Mouse (Mus musculus) v-Abl transformed pro-B cells (cell line): Measurements from ENCODE around the gene Psmc3.

Experiments used
- in situ Hi-C, 2 experiments: fragments of 400-800 bp; cut with MboI; formaldehyde crosslinking; loops; one replicate each; pipeline ENCODE4 v1.15.1; 2025; ENCODE audit not compliant: unreplicated experiment in 2 of 2

The Psmc3 gene

DNA sequence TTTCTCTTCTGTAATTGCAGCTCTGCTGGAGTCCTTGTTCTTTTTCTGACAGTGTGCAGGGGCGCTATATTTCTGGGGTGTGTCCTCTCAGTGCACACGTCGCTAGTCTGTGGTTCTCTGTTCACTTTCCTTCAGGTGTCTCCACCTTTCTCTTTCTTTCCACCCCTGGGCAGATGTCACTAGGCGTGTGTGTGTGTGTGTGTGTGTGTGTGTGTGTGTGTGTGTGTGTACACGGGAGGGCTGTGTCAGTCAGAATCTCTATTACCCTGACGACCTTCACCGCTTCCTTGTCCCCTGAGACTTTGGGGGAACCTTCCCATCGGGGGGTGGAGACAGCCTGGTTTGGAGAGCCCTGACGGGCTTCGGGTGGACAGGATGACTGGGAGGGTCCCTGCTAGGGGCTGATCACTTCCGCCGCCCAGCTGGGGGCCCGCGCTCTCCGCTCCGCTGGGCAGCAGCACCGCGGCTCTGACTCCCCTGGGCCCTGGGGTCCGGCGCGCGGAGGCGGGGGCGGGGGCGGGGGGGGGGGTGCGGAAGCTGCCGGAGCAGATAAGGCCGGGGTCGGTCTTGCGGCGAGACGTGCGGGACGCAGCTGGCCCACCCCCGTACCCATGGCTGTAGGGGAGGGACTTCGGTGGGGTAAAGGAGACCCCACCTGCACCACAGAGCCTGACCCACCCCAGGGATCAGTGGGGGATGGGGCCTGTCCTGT lies 24.7 kb downstream of the Psmc3 start:
- in situ Hi-C loops, result no loop called here

DNA sequence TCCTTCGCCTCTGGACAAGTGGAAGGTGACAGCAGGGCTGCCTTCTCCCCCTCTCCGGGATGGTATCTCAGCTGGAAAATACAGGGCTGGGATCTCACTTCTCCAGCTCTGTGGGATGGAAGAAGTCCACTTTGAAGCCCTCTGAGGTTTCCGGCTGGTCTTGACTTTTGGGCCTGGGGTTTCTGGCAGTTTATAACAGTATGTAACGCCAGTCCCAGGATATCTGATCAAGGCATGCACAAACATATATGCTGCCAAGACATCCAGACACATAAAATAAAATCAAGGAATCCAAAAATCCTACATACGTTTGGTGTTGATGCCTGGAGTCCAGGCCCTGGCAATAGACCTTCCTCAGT lies 25.2 kb downstream of the Psmc3 start:
- in situ Hi-C loops, result no loop called here

DNA sequence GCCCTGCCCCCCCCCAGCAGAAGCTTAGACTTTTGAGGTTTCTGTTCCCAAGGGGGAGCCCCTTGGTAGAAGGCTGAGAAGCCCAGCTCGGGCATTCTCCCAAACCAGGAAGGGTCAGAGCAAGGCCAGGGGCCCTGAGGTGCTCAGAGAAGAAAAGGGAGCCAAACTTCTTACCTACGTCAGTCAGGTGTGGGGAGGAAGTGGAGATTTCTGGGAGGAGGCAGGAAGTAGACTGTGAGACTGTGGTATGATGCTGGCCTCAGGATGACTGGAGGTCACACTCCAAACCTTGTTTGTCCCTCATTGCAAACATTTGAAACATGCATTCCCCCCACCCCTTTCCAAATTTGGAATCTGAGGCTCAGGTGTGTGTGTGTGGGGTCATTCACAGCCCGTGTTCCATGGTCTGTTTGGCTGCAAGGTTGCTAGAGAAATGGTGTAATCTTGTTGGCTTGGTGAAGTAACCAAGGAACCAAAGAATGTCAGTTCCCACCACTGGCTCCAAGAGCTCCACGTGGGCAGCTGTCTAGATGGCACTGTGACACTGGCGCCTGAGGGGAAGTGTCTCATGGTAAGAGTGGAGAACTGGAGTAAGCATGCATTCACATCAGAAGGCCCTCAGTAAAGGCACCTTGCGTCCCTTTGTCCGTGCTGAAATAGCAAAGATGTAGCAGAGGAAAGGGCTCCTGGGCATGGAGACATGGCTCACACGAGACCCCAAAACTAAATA lies 27.1 kb downstream of the Psmc3 start:
- in situ Hi-C loops, result no loop called here

DNA sequence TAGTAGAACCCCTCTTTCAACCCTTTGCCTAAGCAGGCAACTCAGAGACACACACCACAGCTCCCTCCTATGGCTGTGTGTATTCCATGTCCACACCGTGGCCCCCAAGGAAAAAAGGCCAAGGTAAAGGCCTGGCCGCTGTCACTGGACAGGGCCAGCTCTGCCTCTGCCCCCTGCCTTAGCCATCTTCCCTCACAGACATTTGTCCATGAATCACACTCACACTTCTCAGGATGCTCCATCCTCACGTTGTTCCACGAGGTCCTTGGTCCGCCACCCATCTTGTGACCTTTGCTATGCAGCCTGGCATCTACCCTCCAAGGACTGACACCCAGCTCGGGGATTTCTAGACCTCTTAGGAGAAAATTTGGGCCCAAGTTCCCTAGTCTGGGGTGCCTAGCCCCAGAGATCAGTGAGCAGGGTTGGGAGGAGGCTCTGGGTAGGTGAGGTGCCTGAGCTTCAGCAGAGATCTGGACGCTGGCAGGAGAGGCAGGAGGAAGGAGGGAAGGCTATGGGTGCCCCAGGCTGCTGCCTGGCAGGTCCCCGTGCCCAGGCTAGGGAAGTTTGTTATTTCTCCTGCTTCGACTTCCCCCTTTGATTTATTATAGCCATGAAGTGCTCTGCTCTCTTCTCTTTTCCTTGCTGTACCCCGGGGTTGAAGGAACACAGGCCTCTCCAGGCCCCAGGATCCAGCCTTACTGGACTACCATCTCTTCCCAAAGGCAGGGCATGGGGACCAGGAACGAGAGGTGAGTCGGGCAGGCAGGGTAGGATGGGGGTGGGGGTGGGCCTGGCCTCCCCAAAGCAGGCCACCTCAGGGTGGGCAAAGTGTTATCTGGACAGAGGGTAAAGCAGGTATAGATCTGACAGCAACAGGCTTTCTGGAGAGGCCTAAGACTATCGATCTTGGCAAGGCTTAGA lies 28.2 kb downstream of the Psmc3 start, which contains the start of gene Spi1:
Gene Spi1, plus strand, starts transcription at position 616 of the 921 bp plus-strand sequence.
- in situ Hi-C loops, result no loop called here

DNA sequence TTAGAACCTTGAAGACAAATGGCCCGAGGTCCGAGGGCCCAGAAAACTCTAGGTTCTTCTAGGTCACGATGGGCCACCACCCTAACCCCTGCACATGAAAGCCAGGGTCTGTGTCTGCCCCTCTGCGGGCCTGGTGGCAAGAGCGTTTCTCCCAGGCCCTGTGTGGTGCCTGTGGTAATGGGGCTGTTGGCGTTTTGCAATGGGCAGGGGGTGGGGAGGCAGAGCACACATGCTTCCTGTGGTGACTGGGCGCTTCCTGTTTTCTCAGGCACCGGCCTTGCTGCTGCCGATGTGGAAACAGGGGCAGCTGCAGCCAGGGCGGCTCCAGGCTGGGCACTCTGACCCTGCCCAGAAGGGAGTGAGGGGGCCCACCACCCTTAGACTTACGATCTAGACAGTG lies 29.0 kb downstream of the Psmc3 start:
- in situ Hi-C loops, result no loop called here

DNA sequence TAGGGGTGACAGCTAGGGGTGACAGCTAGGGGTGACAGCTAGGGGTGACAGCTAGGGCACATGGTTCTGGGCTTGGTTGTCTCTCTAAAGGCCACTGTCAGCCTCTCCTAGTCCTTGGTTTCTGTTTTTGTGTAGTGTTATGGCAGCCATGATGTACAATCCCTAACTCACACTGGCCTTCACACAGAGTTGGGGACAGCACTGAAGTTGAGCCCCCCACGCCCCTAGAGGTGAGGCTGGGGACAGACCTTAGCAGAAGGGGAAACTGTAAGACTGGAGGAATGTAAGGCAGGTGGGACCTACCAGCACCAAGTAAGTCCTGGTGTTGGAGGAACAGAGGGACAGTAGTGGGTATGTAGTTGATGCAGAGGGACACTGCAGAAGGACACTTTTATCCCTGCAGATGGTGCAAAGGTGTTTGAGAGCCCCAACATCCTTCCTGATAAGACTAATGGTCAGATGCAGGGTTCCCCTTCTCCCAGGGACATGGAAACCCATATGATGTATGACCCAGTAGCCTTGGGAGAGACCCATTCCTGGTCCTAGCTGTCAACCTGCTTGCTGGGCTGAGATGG lies 29.6 kb downstream of the Psmc3 start:
- in situ Hi-C loops, result no loop called here

DNA sequence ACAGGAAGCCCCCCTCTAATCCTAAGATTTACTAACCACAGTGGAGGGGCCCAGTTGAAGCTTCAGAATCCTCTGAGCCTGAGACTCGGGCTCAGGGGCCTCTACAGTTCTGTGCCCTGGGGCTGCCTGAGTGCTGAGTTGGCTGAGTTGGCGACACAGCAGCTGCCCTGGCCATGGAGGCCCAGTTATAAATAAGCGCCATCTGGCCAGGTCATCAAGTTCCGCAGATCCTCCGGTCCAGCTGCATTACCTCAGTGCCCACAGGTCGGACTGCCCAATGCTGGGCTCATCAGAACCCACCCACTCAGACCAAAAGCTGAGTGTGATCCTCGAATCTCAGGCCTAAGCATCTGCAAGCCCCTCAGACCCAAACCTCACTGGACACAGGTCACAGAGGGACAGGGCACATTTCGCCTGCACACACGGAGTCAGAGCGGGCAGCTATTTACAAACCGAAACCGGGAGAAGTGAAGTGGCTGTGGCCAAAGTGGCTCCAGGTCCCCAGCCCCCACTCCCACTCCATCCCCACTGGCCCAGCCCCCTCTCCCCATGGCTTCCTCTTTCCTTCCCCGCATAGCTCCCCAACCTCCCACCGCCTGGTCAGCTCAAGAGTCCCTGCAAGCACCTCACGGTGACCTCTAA lies 30.5 kb downstream of the Psmc3 start:
- in situ Hi-C loops, result no loop called here

DNA sequence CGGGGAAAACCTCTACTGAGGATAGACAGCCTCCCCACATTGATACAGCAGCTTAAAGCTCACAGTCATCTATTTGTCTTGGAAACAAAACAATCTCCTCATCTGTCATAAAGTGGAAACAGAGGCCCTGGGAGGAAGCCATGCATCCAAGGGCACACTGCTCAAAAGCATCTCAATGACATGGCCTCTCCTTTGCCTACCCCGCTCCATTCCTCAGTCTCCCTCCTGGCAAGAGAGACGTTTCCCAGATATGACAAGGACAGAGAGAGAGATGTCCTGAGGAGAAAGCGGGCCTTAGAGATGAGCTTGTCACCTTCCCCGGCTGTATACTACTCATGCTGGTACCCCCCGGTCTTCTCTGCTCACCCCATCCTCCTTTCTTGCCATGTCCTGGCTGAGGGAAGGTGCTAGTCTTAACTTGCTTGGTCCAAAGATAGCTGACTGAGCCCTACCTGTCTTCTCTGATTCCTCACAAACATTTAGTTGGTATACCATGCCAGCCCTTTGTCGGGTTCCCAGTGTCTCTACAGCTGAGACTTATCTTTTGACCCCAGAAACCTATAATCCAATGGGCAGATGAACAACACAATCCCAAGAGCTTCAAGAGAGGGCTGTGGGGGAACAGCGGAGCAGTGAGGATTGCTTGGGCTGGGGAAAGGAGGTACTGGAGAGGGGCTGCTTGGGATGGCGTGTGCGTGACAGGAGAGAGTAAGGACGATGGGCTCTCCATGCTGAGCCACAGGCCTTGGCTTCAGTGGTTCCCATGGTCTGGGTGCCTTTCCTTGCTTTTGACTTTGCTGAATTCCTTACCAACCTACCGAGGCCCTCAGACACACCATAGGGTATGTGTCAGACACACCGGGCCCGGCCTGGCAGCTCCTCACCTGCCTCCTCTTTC lies 31.9 kb downstream of the Psmc3 start:
- in situ Hi-C loops, result no loop called here

DNA sequence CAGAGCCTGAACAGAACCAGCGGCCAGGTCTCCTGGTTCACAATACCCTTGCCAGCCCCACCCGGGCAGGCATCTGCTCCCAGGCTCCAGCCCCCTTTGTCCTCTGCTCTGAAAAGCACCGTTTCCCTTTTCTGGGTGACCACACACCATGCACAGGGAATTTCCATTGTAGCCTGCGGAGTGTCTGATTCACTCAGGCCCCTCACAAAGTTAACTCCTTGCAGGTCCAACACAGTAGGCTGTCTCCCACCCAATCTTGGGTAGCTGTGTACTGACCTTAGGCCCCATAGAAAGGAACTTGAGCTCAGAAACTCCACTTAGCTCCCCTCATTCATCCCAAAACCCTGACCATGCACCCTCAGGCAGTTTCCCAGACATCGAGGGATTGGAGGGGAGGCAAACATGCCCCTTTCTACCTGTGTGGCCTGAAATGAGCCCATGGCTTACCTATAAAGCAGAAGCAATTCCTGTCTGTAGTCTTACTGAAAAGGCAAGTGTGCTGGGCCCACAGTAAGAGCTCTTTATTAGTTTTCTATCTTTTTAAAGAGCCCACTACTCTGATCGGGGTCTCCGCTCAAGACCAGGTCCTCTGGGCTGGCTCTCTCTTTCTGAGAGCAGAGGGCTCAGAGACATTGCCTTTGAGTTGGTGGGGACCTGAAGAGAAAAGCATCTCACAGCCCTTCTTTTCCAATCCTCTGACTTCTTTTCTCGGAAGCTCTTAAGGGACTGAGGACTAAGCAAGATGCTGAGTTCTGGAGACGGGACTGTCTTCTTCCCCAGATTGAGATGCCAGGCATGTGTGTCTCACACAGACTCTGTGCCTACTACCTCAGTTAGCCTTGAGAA lies 32.8 kb downstream of the Psmc3 start:
- in situ Hi-C loops, result no loop called here

DNA sequence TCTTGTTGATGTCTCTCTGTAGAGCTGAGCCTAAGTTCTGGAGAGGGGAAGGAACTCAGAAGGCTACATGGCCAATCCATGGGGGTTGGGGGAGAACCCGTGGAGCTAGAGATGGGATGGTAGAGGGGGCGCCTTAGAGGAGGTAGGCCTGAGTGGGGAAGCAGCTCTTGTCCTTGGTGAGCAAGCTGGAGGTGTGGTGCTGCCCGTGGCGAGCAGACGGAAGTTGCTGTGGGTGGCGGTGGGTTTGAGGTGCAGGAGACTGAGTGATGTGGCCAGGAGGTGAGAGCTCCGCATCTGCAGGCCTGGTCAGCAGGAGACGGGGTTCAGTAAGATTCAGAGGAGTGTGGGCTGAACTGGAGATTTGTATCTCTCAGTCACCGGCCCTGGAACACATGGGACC lies 33.6 kb downstream of the Psmc3 start:
- in situ Hi-C loops, result no loop called here

DNA sequence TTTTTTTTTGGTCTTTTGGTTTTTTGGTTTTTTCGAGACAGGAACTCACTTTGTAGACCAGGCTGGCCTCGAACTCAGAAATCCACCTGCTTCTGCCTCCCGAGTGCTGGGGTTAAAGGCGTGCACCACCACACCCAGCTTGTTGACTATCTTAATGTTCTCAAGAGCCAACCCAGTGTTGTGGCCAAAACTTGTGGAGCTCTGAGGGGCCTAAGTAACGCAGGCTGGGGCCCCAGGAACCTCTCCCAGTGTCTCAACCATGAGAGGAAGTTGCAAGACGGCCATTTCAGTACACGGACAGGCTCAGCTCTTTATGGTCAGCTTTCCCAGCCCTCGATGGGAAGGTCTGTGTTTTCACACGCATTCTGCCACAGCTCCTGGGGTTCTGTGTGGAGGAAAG lies 35.2 kb downstream of the Psmc3 start:
- in situ Hi-C loops, result no loop called here

DNA sequence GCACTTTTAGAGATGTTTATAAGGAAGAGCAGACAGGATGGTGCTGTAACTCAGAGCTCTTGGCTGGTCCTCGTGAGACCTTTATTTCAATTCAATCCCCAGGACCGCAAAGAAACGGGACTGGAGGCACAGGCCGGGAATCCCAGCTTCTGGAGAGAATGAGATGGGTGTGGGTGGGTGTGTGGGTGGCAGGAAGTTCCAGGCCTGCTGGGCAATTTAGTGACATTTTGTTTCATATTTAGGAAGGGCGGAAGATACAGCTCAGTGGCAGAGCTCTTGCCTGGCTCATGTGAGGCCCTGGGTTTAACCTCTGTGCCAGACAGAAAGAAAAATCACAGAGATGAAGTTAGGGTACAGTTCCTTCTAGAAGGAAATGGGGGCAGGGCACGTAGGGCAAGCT lies 36.4 kb downstream of the Psmc3 start:
- in situ Hi-C loops, result no loop called here

DNA sequence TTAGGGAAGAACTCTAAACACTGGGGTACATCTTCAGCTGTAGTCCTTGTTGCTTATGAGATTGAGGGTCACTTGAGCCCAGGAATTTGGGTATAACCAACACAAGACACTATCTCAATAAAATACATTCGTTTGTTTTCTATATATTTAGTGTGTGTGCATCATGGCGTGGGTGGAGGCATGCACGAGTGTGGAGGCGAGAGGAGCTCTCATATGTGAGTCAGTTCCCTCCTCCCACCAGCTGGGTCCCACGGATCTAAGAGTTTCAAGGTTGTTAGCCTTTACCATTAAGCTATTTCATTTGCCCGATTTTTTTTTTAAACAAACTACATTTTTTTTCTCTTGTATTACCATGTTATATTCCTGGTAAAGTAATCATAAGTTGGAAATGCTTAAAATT lies 37.0 kb downstream of the Psmc3 start:
- in situ Hi-C loops, result no loop called here

DNA sequence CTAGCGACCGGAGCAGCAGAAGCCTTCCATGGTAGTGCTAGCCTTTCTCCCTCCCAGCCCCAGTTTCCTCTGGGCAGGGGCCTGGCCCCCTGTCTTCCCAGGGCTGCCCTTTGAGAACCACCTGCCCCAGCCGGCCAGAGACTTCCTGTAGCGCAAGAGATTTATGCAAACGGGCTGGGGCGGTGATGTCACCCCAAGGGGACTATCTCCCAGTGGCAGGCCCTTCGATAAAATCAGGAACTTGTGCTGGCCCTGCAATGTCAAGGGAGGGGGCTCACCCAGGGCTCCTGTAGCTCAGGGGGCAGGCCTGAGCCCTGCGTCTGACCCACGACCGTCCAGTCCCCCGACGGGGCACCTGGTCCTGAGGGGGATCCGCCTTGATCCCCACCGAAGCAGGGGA lies 42.7 kb downstream of the Psmc3 start:
- in situ Hi-C loops, result no loop called here

DNA sequence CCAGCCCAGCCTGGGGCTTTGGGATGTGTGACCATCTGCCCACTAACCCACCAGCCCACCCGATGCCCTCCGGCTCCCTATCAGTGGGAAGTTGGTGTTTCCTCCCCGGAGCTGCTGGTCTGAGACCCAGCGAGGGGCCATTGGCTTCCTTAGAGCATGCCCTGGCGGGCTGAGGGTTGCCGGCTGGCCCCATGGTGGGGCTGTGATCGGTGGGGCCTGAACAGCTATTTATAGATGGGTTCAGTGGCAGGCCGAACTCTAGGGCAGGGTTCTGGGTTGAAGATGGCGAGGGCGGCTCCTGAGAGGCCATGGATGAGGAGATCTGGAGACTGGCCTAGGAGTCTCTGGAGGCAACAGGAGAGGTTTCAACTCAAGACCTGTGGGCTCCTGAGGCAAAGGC lies 43.2 kb downstream of the Psmc3 start:
- in situ Hi-C loops, result no loop called here

DNA sequence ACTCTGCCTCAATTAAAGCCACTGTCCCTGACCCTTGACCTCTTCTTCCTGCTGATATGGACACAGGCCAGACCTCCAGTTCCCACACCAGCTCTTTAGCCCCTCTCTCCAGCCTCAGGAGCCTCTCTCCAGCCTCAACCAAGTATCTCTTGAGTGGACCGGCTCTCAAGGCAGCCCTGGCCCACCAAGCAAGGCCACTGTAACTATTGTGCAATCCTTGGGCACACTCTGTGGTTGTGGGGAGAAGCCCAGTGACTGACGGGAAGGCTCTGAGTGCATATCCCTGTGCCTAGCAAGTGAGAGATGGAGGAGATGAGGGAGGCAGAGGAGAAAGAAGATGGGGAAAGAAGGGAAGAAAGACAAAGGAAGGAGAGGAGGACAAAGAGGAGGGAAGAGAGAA lies 44.3 kb downstream of the Psmc3 start:
- in situ Hi-C loops, result no loop called here

DNA sequence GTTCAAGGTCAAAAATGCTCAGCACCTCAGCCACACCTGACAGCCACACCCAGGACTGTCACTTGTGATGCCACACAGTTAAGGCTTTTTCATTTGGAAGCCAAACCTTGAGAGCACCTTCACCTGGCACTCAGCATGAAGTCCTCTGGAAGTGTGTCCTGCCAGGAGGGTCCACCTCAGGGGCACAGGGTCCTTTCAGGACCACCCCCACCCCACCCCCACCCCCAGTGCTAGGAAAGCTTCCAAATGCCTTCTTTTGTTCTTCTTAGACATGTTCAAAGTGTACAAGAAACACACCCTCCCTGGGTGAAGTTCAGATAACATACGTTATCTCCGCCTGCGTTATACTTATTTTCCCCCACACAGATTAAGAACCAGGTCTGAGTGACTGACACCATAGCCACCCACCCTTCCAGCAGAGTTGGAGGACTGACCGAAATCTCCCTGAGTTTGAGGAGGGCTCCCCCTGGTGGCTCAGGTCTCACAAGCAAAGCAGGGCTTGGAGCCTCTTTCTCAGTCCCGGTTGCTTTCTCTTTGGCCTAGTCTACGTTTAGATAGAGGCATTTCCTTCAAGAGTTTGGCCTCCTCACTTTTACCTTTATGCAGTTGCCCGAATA lies 47.4 kb downstream of the Psmc3 start:
- in situ Hi-C loops, result loop anchor here (5.0 kb wide), 1 partner anchor 34 kb away; no protein-coding TSS in a partner anchor

DNA sequence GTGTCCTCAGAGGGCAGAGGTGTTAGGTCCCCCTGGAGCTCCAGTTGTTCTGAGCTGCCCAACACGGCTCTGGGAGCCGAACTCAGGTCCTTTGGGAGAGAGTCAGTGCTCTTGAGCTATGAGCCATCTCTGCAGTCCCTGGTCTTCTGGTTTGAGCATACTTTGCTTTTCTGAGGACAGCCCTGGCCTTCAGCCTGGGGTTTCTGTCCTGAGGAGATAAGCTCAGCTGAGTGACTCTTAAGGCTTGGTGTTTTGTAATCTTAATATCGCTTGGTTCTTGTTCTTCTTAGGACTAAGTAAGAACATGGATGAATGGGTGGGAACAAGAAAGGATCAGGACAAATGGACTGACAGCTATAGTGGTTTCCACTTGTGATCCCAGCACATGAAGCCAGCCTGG lies 54.3 kb downstream of the Psmc3 start:
- in situ Hi-C loops, result no loop called here
